Mouse (Mus musculus): ENCODE data around the gene Cops3.

Gene Cops3

GRCm38 (mm10) chr11:59810480-59811158 lies 29.0 kb downstream of the Cops3 start:
- peak; percentile 73 for DNase-seq (ENCODE audit: low read depth)

GRCm38 (mm10) chr11:59809670-59810474 lies 29.8 kb downstream of the Cops3 start, which contains the start of gene Flcn:
Gene Flcn (minus strand): TSS chr11:59810016.
- peak; percentile 94 for DNase-seq (ENCODE audit: low read depth)

- DNase-seq (ENCODE audit: low read depth) = peak; percentile 77
Measured at GRCm38 (mm10) chr11:59809071-59809669, 30.5 kb downstream of the Cops3 start.

GRCm38 (mm10) chr11:59808170-59808960 lies 31.3 kb downstream of the Cops3 start:
- DNase-seq (ENCODE audit: low read depth) = peak; percentile 37

- DNase-seq (ENCODE audit: low read depth) = no peak
Measured at GRCm38 (mm10) chr11:59805656-59806055, 34.0 kb downstream of the Cops3 start.

- no peak for DNase-seq (ENCODE audit: low read depth)
Measured at GRCm38 (mm10) chr11:59805256-59805655, 34.4 kb downstream of the Cops3 start.

- DNase-seq (ENCODE audit: low read depth) = no peak
Measured at GRCm38 (mm10) chr11:59804409-59805110, 35.1 kb downstream of the Cops3 start.

- DNase-seq (ENCODE audit: low read depth) = no peak
Measured at GRCm38 (mm10) chr11:59803516-59803915, 36.1 kb downstream of the Cops3 start.

- DNase-seq (ENCODE audit: low read depth) = no peak
Measured at GRCm38 (mm10) chr11:59801881-59802280, 37.8 kb downstream of the Cops3 start.

GRCm38 (mm10) chr11:59800412-59800811 lies 39.2 kb downstream of the Cops3 start:
- peak; percentile 14 for DNase-seq (ENCODE audit: low read depth)

GRCm38 (mm10) chr11:59793390-59793789 lies 46.2 kb downstream of the Cops3 start:
- no peak for DNase-seq (ENCODE audit: low read depth)

GRCm38 (mm10) chr11:59789311-59789710 lies 50.3 kb downstream of the Cops3 start:
- DNase-seq (ENCODE audit: low read depth) = no peak

- DNase-seq (ENCODE audit: low read depth) = no peak
Measured at GRCm38 (mm10) chr11:59787199-59787781, 52.3 kb downstream of the Cops3 start, which contains the start of gene Pld6. Gene Pld6 (minus strand): TSS chr11:59787645.

- no peak for DNase-seq (ENCODE audit: low read depth)
Measured at GRCm38 (mm10) chr11:59786444-59787198, 53.0 kb downstream of the Cops3 start.

- no peak for DNase-seq (ENCODE audit: low read depth)
Measured at GRCm38 (mm10) chr11:59783591-59783990, 56.0 kb downstream of the Cops3 start.

GRCm38 (mm10) chr11:59782091-59782590 lies 57.5 kb downstream of the Cops3 start:
- no peak for DNase-seq (ENCODE audit: low read depth)

GRCm38 (mm10) chr11:59780241-59780640 lies 59.4 kb downstream of the Cops3 start:
- no peak for DNase-seq (ENCODE audit: low read depth)

GRCm38 (mm10) chr11:59779406-59779805 lies 60.2 kb downstream of the Cops3 start:
- no peak for DNase-seq (ENCODE audit: low read depth)

GRCm38 (mm10) chr11:59778874-59779223 lies 60.8 kb downstream of the Cops3 start:
- no peak for DNase-seq (ENCODE audit: low read depth)

Measured in 416B (cell line).